Mouse (Mus musculus) T-helper 17 cell (primary cell): ENCODE data around the gene Rftn1.

Source experiments
- in situ Hi-C, 2 experiments: fragments of 300-600 bp; cut with MboI, MseI; formaldehyde crosslinking; loops; 1 replicate in 1 of 2; 2 replicates in 1 of 2; pipeline ENCODE4 v1.15.1; 2025; ENCODE audit warnings: high pct_unique_total_duplicates in 2 of 2

The Rftn1 gene

DNA sequence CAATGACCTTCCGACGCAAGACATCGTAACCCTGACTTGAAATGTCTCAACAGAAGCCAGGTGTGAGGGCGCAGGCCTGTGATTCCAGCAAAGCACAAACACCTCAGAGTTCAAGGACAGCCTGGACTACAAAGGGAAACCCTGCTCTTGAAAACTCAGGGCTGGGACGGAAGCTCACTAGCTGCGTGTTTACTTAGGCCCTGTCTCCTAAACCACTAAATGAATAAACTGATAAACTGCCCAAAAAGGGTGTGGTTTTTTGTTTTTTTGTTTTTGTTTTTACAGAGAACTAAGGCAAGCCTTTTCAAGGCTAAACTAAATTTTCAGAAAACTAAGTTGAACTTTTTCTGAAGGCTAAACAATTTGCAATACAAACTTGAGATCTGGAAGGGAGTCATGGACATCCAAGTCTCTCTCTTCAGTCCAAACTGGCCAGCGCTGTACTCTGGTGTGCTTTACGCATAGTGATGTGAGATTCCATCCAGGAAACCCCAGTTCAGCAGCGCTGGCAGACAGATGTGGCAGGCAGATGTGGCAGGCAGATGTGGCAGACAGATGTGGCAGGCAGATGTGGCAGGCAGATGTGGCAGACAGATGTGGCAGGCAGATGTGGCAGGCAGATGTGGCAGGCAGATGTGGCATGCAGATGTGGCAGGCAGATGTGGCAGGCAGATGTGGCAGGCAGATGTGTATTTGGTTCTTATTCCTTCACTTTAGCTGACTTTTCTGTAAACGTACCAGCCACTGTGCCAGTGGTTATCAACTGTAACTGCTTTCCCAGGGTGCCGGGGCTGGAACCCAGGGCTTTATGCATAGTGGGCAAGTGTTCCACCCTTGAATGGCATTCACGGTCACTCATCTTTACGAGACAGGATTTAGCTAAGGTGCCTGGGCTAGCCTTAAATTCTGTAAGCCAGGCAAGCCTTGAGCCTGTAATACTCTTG, 158.7 kb downstream of the Rftn1 start:
- in situ Hi-C loops = no loop called here

DNA sequence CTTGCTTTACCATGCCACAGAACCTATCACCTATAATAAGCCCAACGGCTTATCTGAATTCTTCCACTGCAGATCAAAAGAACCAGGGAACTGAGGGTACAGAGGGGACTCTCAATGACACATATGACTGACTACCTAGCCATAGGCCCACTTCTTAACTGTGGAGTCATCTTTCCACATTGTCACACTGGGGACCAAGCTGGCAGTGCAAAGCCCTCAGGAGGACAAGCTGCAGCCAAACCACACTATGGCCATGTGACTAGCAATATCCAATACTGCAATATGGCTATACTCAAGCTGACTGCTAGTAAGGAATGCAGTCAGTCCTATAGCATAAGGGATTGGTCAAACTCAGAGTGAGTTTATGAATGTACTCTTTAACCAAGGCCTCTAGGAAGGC, 164.8 kb downstream of the Rftn1 start:
- in situ Hi-C loops = loop anchor here in 1 of 2 experiments (10.0 kb wide), 1 partner anchor 1459 kb away; no protein-coding TSS in a partner anchor

DNA sequence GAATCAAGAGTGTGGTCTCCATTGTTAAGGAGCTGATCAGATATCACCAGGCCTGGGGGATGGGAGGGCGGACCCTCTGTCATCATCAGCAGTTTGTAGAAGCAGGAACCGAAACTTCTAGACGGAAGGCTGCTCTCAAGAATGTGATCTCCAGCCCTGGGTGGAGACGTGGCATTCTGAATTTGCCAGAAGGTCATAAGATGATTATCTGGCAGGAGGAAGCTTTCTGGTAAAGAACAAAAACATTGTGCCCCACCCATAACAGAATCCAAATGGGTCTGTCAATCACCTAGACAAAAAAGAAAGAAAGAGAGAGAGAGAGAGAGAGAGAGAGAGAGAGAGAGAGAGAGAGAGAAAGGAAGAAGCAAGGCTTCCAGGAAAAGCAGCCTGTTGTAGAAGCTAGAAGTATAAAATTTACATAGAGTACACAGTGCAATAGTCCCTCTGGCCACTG, 165.3 kb downstream of the Rftn1 start:
- in situ Hi-C loops = loop anchor here in 1 of 2 experiments (10.0 kb wide), 1 partner anchor 1460 kb away; no protein-coding TSS in a partner anchor

DNA sequence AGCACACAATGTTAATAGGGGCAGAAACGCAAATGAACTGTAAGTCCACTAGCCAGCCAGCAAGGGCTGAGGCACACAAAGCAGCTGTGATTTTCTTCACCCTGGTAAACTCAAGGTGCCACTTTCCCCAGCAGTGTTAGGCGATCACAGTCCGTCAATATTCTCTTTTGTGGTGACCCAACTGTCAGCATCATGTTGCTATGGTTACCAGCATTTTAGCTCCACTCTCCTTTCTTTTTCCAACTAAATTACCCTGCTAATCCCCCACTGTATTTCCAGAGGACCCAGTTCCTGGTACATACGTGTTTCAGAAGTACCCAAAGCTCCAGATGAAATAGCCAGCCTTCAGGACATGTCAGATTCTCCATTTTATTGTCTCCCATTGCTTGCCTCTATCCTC, 169.1 kb downstream of the Rftn1 start:
- in situ Hi-C loops = loop anchor here in 1 of 2 experiments (10.0 kb wide), 1 partner anchor 1463 kb away; no protein-coding TSS in a partner anchor

DNA sequence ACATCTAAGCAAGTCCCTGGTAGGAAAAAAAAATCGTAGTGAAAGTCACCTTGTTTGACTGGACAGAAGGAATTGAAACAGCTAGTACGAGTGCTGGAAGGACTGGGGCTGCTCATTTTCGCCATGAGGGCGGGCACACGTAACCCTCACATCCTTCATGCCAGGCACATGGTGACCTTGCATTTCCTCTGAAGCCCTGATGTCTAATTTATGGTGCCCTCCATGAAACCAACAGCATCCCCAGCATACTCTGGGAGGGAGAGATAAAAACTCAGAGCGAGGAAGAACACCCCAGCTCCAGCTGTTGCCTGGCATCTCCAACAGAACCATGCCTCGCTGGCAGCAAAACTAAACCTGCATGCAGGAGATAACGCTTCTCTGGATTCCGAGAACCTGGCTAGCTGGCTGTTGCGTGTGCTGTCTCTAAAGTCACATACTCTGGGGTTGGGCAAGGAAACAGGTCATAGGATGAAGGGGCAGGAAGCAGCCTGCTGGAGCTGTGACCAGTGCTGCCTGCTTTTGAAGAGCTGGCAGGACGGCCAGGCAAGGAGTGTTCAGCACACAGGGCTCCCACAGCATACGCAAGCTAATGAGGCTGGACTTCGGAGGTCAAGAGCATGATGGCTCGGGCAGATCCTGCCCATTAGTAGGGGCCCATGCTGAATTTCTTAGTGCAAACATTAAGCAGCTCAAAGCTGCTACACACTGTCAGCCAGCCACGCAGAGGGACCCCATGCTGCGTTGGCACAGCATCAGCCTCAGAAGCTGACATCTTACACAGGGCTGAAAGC, 170.1 kb downstream of the Rftn1 start:
- in situ Hi-C loops = loop anchor here in 1 of 2 experiments (10.0 kb wide), 1 partner anchor 1464 kb away; no protein-coding TSS in a partner anchor

DNA sequence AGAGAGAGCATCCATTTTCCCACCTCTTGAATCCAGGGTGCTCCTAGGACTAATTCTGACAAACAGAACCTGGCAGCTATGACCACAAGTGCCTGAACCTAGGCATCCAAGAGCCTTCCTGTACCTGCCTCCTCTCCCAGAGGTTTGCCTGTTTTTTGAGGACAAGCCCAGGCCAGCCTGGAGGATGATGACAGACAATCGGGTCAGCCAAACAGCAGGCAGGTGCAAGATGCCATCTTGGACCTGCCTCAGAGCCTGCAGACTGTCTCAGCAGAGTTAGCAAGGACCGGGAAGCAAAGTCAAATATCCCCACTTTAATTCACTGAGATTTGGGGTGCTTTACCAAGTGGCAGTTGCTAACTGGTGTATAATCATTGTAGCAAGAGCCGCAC, 170.7 kb downstream of the Rftn1 start:
- in situ Hi-C loops = loop anchor here in 1 of 2 experiments (10.0 kb wide), 1 partner anchor 1465 kb away; no protein-coding TSS in a partner anchor

DNA sequence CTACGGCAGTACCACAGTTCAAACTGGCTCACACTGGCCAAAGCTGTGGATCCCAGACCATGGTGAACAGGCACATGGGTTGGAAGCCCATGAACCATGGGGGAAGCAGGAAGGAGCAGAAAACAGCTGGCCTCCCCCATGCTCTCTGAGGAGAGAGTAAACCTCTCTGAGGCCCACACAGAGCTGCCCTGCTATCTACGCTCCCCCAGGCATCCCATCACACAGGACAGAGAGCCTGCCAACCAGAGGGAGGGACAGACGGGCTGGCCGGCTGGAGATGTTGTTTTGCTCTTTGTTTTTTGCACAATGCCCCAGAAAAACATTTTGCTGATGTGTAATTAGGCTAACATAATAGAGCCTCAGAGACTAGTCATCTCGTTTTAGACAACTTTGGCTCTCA, 171.4 kb downstream of the Rftn1 start:
- in situ Hi-C loops = no loop called here

DNA sequence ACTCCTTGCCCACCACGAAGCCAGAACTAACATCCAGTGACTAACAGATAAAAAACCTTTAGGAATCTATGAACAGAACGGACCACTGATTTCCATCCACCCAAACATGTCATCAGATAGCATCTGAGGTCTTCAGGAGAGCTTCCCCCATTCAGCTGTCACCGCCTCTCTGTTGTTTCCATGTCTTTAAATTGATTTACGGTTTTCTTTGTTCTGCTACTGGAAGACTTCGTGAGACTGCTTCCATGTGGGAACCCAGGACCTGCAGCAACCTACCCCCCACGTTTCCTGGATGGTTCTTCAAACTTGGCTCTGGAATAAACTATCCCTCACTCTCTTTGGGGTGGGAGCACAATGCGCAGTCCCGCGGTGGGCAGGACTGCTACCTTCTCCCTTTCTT, 175.8 kb downstream of the Rftn1 start:
- in situ Hi-C loops = no loop called here

DNA sequence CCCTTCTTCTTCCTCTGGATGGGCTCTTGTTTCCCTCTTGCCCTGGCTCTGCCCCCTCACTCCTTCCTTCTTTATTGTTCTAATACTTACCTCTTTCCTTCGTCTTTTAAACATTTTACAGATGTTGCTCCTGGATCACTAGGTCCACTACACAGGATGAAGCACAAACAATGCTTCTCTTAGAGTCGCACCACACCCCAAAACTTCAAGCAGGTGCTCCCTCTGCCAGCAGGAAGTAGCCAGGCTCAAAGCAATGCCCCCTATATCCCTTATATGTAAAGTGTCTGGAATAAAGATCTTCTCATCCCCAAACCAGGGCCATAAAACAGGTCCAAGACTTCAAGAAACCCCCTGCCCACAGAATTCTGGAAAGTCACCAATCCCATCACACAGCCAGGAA, 176.6 kb downstream of the Rftn1 start:
- in situ Hi-C loops = no loop called here

DNA sequence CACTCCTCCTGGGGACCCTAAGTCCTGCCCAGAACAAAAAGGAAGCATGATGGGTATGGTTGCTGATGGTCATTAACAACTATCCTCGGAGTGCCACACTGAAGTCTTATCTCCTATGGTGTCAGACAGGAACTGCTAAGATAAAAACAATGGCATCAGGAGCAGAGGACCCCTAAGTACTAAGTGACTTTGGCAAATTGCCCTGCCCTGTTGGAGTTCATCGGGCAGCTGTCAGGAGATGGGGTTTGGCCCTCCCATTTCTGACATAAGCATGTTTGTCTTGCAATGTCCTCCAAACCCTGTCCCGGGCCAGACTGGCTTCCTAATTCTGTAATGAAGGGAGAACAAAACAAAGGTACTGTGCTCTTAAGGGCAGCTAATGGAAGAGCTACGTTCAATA, 180.4 kb downstream of the Rftn1 start:
- in situ Hi-C loops = no loop called here

DNA sequence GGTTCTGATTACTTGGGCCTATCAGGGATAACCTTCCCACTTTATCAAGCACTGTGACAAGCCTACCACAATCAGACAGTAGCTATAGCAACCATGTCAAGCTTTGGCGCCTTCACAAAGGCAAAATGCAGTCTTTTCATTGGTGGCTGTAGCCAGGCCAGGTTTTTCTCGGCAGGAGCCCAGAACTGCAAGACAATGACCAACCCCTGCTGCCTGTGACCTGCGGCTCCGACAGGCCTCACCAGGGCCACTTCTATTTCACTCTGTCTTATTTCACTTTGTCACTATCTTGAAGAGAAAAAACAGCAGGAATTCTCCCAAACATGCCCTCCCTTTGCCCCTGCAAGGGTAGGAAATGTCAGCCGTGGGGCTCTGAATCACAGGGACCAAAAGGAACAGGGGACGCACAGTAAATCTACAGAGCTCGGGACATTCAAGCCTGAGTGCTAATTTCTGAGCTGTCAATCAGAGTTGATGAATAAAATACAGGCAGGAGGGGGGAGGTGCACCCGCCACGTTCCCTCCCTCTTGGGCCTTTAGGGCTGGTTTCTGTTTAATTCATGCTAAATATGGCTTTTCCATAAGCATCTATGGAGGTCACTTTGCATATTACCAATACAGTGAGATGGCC, 183.6 kb downstream of the Rftn1 start:
- in situ Hi-C loops = no loop called here

DNA sequence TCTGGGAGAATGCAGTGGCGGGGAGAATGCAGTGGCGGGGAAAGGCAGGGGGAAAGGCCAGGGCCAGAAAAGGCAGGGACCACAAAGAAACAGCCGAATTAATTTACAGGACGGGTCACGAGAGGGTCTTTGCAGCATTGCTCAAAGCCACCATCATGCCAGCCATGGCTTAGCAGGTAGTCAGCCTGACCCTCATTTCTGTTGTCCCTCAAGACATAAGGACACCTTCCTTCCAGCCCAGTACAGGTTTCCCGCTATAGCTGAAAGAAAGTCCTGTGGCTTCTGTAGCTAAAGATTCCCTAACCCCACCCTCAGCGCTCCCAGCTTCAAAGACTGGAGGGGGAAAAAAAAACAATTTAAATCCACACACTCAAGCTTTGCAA, 184.1 kb downstream of the Rftn1 start:
- in situ Hi-C loops = no loop called here

DNA sequence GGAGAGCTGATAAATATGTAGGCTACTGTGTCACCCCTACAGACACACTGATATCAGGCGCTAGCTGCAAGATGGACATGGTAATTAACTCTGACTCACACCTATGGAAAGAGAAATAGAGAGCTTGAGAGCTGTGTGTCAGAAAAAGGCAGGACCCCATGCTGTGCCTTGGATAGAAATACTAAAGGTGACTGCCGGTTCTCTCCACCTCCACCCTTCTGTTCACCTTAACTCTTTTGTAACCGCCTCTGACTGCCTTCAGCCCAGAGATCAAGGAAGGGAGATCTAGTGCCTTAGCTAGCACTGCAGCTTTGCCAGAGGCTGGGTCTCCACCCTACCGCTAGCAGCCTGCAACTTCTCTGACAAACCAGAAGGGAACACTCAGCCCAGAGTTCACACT, 187.3 kb downstream of the Rftn1 start:
- in situ Hi-C loops = no loop called here

DNA sequence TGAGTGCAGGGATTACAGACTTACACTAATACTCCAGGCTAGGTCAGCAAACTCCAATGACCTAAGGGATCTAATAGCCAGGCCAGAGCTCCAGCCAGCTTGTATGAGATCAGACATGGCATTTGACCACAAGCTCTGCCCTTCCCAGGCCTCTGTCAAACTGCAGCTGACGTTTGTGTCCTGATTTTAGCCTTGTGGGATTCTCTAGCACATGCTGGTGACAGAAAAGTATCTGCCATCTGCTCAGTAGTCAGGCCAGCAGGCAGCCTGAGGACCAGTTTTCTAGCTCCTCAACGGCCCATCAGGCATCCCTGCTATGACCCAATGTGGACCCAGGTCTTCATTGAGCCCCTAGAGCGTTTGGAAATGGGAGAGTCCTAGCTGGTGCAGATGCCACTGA, 188.3 kb downstream of the Rftn1 start:
- in situ Hi-C loops = no loop called here

DNA sequence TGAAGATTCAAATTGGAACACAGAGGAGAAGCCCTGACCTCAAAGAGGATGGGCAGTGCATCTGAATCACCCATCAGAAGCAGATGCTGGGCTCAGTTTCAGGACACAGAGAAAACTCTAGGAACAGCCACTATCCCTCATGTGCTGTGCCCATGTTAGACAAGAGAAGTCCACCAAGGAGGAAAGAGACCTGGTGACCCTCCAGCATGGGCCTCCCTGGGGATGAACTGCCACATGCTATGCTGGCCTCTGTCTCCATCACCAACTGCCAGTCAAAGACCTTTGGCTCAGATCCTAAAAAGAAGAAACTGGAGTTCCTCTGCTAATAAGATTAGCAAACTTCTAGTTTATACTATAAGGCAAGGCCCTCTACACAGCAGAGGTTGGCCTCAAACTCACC, 188.7 kb downstream of the Rftn1 start:
- in situ Hi-C loops = no loop called here

DNA sequence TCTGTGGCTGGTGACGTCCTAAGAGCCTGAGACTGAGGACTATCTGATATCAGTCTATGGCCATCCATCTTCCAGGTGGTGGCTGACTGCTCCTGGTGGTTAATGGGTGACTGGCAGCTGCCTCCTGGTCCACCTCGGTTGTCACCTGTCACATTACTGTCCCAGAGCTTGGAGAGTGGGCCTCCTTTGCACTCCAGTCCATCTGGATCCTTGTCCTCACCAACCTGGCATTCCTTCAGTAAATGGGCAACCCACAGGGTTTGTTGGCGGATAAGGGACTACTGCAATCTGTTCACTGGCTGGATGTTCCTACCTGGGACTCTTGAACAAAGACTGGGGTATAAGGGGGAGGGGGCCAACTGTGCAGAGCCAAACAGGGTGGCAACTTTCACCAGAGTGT, 189.9 kb downstream of the Rftn1 start:
- in situ Hi-C loops = no loop called here

DNA sequence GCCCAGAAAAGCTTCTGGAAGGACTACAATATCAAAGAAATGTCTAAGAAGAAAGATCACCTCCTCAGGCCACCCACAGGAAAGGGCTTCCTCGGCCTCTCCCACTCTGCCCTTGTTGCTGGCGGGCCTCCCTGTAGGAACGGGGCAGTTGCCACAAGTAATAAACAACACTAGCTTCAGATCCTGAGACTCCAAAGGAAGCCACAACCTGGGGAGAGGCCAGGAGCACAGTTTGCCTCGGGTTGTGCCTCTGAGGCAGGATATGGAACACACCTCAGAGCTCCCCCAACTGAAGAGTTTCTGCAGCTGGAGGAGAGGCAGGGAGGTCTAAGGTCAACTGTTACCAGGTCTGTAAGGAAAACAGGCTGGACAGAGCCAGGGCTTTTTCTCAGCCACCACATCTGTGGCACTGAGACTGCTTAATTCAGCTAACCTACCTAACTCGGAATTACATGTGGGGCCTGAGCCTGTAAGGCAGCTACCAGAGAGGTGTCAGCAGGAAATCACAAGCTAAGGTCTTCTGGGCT, 193.8 kb downstream of the Rftn1 start:
- in situ Hi-C loops = loop anchor here in 1 of 2 experiments (10.0 kb wide), 1 partner anchor 568 kb away; no protein-coding TSS in a partner anchor

DNA sequence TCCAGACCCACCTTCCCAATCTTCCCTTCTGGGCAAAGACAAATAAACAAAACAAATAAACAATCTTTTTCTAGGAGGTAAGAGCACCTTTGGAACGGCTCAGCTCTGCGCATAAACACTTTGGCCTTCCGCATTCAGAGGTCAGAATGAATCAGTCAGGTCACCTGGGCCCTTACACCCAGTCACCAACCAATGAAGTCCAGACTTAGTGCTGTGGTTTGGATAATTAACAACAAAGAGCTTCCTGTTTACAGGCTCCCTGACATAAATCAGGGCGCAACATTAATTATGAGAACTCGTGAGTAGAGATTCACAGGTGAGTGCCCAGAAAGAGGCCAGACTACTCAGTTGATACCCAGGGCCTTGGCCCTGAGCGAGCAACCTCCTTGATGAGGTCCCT, 194.4 kb downstream of the Rftn1 start:
- in situ Hi-C loops = loop anchor here in 1 of 2 experiments (10.0 kb wide), 1 partner anchor 569 kb away; no protein-coding TSS in a partner anchor

DNA sequence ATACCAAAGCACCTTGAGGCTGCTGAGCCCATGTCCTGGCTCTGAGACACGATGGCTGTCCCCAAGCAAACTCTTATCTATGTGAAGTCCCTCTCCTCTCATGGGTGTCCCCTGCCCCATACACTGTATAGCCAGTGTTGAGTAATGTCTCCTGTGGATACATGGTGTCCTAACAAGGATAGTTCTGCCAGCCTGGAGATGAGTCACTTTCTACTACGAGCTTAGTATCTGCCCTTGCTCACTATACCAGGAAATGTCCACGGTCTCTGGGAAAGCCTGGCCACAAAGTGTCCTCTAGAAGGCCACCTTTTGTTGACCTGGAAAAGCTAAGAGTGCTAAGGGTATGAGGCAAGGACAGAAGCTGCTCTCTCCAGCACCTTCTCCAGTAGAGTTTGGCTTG, 195.2 kb downstream of the Rftn1 start:
- in situ Hi-C loops = loop anchor here in 1 of 2 experiments (10.0 kb wide), 1 partner anchor 570 kb away; no protein-coding TSS in a partner anchor

DNA sequence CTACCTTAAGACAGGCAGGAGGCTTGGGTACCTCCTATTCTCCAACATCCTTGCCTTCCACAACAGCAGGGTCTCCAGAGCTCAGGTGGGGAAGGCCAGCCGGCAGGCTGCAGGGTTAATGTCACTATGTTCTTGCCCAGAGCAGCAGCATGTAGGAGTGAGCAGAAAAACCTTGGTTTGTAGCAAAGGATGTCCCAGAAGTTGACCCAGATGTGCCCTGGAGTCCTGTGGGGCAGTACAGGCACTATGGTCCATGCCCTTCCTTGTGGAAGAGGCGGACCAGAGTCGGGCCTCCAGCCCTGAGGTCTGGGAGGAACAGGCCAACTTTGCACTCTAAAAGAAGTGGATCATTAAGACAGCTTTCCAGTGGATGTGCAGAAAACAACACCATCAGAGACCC, 196.8 kb downstream of the Rftn1 start:
- in situ Hi-C loops = loop anchor here in 1 of 2 experiments (10.0 kb wide), 1 partner anchor 571 kb away; no protein-coding TSS in a partner anchor
